ENCODE assay signal across 8 mouse cellular contexts in genomic region chr2:93188761-93189458, GRCm38 (mm10). TPM values are rescaled to one million over a fixed set of nuclear protein-coding genes. Genes with fewer than 3 reads are reported as not detected.
DNase-seq lines count a peak whose midpoint lies in the region; ATAC-seq and TF ChIP-seq lines count a peak whose summit lies in the region.

No protein-coding gene starts in this region.

- ATAC-seq in forebrain, embryonic 13.5 days, result peak; percentile 24
- ATAC-seq in hindbrain, postnatal 0 days, result 0 out of 2 replicates have a peak, but pooled peaks have one; percentile 16
- no peak for ATAC-seq in liver, postnatal 0 days

- no peak for TF ChIP-seq RAD21 in MEL (IDR thresholded peaks at IDR 0.05; ENCODE audit: low read depth, low read length)

- DNase-seq in adrenal gland, adult 18-20 months (ENCODE audit: low spot score in 2 of 2), result peak; percentile 50 to 55
- DNase-seq in adrenal gland, postnatal 4 days (ENCODE audit: low spot score in 2 of 2), result no peak
- DNase-seq in MEL (ENCODE audit: low read depth, low spot score), result no peak
- peak; percentile 78 for DNase-seq in hindbrain, postnatal 0 days (ENCODE audit: low spot score)
- no peak for DNase-seq in liver, postnatal 0 days
- peak; percentile 69 for DNase-seq in retina, embryonic 14.5 days (ENCODE audit: low spot score)
- no peak for DNase-seq in layer of hippocampus, postnatal 36 days

- H3K36me3 ChIP-seq in MEL (ENCODE audit: control insufficient read depth in 1 of 2, insufficient read depth in 2 of 2, low read length in 2 of 2), result no peaks in the 10 kb centered on the region
- no peaks in the 10 kb centered on the region; the same call in 1 of the 2 replicates for H3K36me3 ChIP-seq in forebrain, embryonic 13.5 days (ENCODE audit: poor library complexity, severe bottlenecking)
- no peaks in the 10 kb centered on the region for H3K36me3 ChIP-seq in hindbrain, postnatal 0 days (ENCODE audit: insufficient read depth, low read length)
- no peaks in the 10 kb centered on the region for H3K36me3 ChIP-seq in liver, postnatal 0 days (replicated peaks; ENCODE audit: insufficient read depth, low read length)

- no peak for TF ChIP-seq POLR2A in MEL (IDR thresholded peaks at IDR 0.05; ENCODE audit: control insufficient read depth in 1 of 2, insufficient read depth in 1 of 2, low read depth in 1 of 2, low read length in 2 of 2, poor library complexity in 1 of 2)

- peaks cover 0 to 5% of the 10 kb centered on the region in 2 experiments; a peak in 2 of 4 replicates for H3K27me3 ChIP-seq in MEL (ENCODE audit: control insufficient read depth in 1 of 2, insufficient read depth in 2 of 2, low read length in 2 of 2)
- peaks cover 2% of the 10 kb centered on the region; the same call in 1 of the 2 replicates for H3K27me3 ChIP-seq in forebrain, embryonic 13.5 days
- H3K27me3 ChIP-seq in hindbrain, postnatal 0 days (ENCODE audit: insufficient read depth, low read length), result no peaks in the 10 kb centered on the region
- peaks cover 38% of the 10 kb centered on the region for H3K27me3 ChIP-seq in liver, postnatal 0 days (ENCODE audit: insufficient read depth, low read length)

- no peak overlapping the region for H3K4me3 ChIP-seq in MEL (ENCODE audit: control insufficient read depth in 1 of 2, insufficient read depth in 1 of 2, low read depth in 2 of 2, low read length in 2 of 2)
- H3K4me3 ChIP-seq in forebrain, embryonic 13.5 days, result peak overlapping the region; percentile 90
- H3K4me3 ChIP-seq in hindbrain, postnatal 0 days (ENCODE audit: low read length), result peak overlapping the region; percentile 81
- H3K4me3 ChIP-seq in liver, postnatal 0 days (ENCODE audit: low read depth, low read length), result peak overlapping the region; percentile 64

- peaks cover 0 to 5% of the 10 kb centered on the region in 2 experiments; a peak in 1 of 4 replicates for H3K4me1 ChIP-seq in MEL (ENCODE audit: control insufficient read depth in 1 of 2, insufficient read depth in 2 of 2, low read length in 2 of 2)
- peaks cover 59% of the 10 kb centered on the region for H3K4me1 ChIP-seq in forebrain, embryonic 13.5 days
- H3K4me1 ChIP-seq in hindbrain, postnatal 0 days (ENCODE audit: insufficient read depth, low read length), result peaks cover 26% of the 10 kb centered on the region
- H3K4me1 ChIP-seq in liver, postnatal 0 days (ENCODE audit: insufficient read depth), result peaks cover 18% of the 10 kb centered on the region

- H3K79me2 ChIP-seq in MEL (ENCODE audit: control insufficient read depth, insufficient read depth, low read length, poor library complexity), result no peaks in the 10 kb centered on the region

- H3K9ac ChIP-seq in MEL (ENCODE audit: control insufficient read depth, low read depth, low read length, poor library complexity, severe bottlenecking), result no peak overlapping the region
- peak overlapping the region; percentile 98 for H3K9ac ChIP-seq in forebrain, embryonic 13.5 days
- H3K9ac ChIP-seq in hindbrain, postnatal 0 days (replicated peaks; ENCODE audit: low read length), result peak overlapping the region; percentile 80
- H3K9ac ChIP-seq in liver, postnatal 0 days (replicated peaks), result peak overlapping the region; percentile 67

- no peak overlapping the region for H3K27ac ChIP-seq in MEL (ENCODE audit: control insufficient read depth, low read depth, low read length)
- H3K27ac ChIP-seq in forebrain, embryonic 13.5 days, result peak overlapping the region; percentile 95
- H3K27ac ChIP-seq in hindbrain, postnatal 0 days, result peak overlapping the region; percentile 88
- peak overlapping the region; percentile 34; the same call in 1 of the 2 replicates for H3K27ac ChIP-seq in liver, postnatal 0 days (ENCODE audit: low read depth)

- TF ChIP-seq CTCF in MEL (IDR thresholded peaks at IDR 0.05 in 2 of 3, conservative IDR thresholded peaks at IDR 0.05 in 1 of 3; ENCODE audit: control insufficient read depth in 1 of 3, insufficient read depth in 1 of 3, low read depth in 2 of 3, low read length in 3 of 3, poor library complexity in 1 of 3, severe bottlenecking in 1 of 3), result peak in 2 of 3 experiments; percentile 5 to 30; a peak in 3 of 6 replicates
- TF ChIP-seq CTCF in hindbrain, postnatal 0 days (IDR thresholded peaks at IDR 0.05; ENCODE audit: low read depth), result peak; percentile 68
- peak; percentile 46 for TF ChIP-seq CTCF in liver, postnatal 0 days (IDR thresholded peaks at IDR 0.05; ENCODE audit: low read depth)

- no peaks in the 10 kb centered on the region for H3K9me3 ChIP-seq in MEL (replicated peaks; ENCODE audit: insufficient read depth, low read length)
- no peaks in the 10 kb centered on the region for H3K9me3 ChIP-seq in forebrain, embryonic 13.5 days (replicated peaks)
- H3K9me3 ChIP-seq in hindbrain, postnatal 0 days (ENCODE audit: low read length), result no peaks in the 10 kb centered on the region
- no peaks in the 10 kb centered on the region for H3K9me3 ChIP-seq in liver, postnatal 0 days (ENCODE audit: low read length)

- WGBS in forebrain, embryonic 13.5 days, result 7% methylated on average over 19 of the region's 19 CpGs
- 6% methylated on average over 19 of the region's 19 CpGs for WGBS in hindbrain, postnatal 0 days
- 9% methylated on average over 19 of the region's 19 CpGs for WGBS in liver, postnatal 0 days (ENCODE audit: insufficient replicate concordance)

- no peak for TF ChIP-seq EP300 in MEL (IDR thresholded peaks at IDR 0.05; ENCODE audit: low read depth in 1 of 2, low read length in 2 of 2)
- TF ChIP-seq EP300 in liver, postnatal 0 days (IDR thresholded peaks at IDR 0.05; ENCODE audit: low read depth), result no peak

- H3K4me2 ChIP-seq in forebrain, embryonic 13.5 days, result peak overlapping the region; percentile 80
- H3K4me2 ChIP-seq in hindbrain, postnatal 0 days (ENCODE audit: low read depth, low read length), result peak overlapping the region; percentile 99
- peak overlapping the region; percentile 89 for H3K4me2 ChIP-seq in liver, postnatal 0 days (ENCODE audit: low read depth, low read length)

TF ChIP-seq in MEL, 35 proteins besides CTCF, POLR2A, EP300 and RAD21:
- TF ChIP-seq POLR2AphosphoS2 (IDR thresholded peaks at IDR 0.05; ENCODE audit: low read length), result no peak

RNA-seq across cellular contexts. Expression of gene Trp53i11, which starts 1.6 kb away (rescaled TPM):
- total RNA-seq in adrenal gland, adult 18-20 months (2021), result 10 to 100 TPM; 51.6 to 83.8 TPM
- total RNA-seq in adrenal gland, postnatal 4 days (2021), result 100 to 1,000 TPM; 114 to 117 TPM
- total RNA-seq in MEL (2012; rRNA removed), result not detected in 2 replicates
- polyA plus RNA-seq in MEL (2012; ENCODE audit: insufficient read depth in 1 of 2, insufficient read length in 2 of 2, low read depth in 1 of 2, low replicate concordance in 2 of 2, missing spikeins in 1 of 2), result not detected
- 84.5 and 87.5 TPM in 2 replicates for polyA plus RNA-seq in forebrain, embryonic 13.5 days (2015; fragmentation: Nextera tagmentation; extraction: Ambion mirVana)
- 150 and 176 TPM in 2 replicates for total RNA-seq in hindbrain, postnatal 0 days (2014; rRNA removed)
- 49.6 and 66.7 TPM in 2 replicates for polyA plus RNA-seq in hindbrain, postnatal 0 days (2015; fragmentation: Nextera tagmentation; extraction: Ambion mirVana)
- polyA plus RNA-seq in liver, postnatal 0 days (2015; fragmentation: Nextera tagmentation; extraction: Ambion mirVana), result 4.0 and 5.7 TPM in 2 replicates
- total RNA-seq in layer of hippocampus, postnatal 36 days (2021), result 10 to 100 TPM; 79.8 to 83.2 TPM

Comparison
In these comparisons a context has a peak if more than half of its experiments do, and no peak if none do; other contexts are left out.
1. DNase-seq: peak in adrenal gland, adult 18-20 months (2 of 2), hindbrain, postnatal 0 days (single experiment) and retina, embryonic 14.5 days (single experiment); none in adrenal gland, postnatal 4 days (0 of 2), MEL (single experiment), liver, postnatal 0 days (single experiment) and layer of hippocampus, postnatal 36 days (0 of 2).
2. H3K4me3 ChIP-seq: peak in forebrain, embryonic 13.5 days (single experiment), hindbrain, postnatal 0 days (single experiment) and liver, postnatal 0 days (single experiment); none in MEL (0 of 2).
3. CTCF ChIP-seq: peak in every context shown above with its lines; median percentile 68 in hindbrain, postnatal 0 days; 46 in liver, postnatal 0 days; 18 in MEL.
4. RNA of gene Trp53i11, which starts 1.6 kb away (total RNA-seq): 150 to 176 TPM in hindbrain, postnatal 0 days, 114 to 117 TPM in adrenal gland, postnatal 4 days, 51.6 to 83.8 TPM in adrenal gland, adult 18-20 months and 79.8 to 83.2 TPM in layer of hippocampus, postnatal 36 days; not detected in MEL; every median in the first group is over 10 times any median in the second.
5. Peak in every context shown above with its lines, with median percentiles within 50 percentile points of each other: H3K4me2 ChIP-seq.